Mouse (Mus musculus) ES-E14 (cell line): Measurements from ENCODE around the gene Ust. TPM values are rescaled to one million over a fixed set of nuclear protein-coding genes. Genes with fewer than 3 reads are reported as not detected.

Experiments used
- DNase-seq: peaks from one replicate; pipeline ENCODE4 v3.0.0-alpha.2; 2013; ENCODE audit warnings: low read depth, low spot score
- H3K27ac ChIP-seq: 2 replicates; pipeline ENCODE4 v1.5.1; 2012; ENCODE audit warnings: low read depth, mild to moderate bottlenecking, low read length, moderate library complexity, mixed read lengths; ENCODE audit not compliant: poor library complexity, insufficient read depth, severe bottlenecking
- H3K36me3 ChIP-seq: 2 replicates; pipeline ENCODE4 v1.6.1; 2012; ENCODE audit warnings: mild to moderate bottlenecking, low read length, moderate library complexity, mixed read lengths; ENCODE audit not compliant: control insufficient read depth, poor library complexity, insufficient read depth, severe bottlenecking
- H3K4me1 ChIP-seq, 2 experiments: fragments of 150-350 bp in 1 of 2; sonication (generic) in 1 of 2; 2 replicates each; pipeline ENCODE4 v1.6.1; 2012; ENCODE audit warnings: low read length in 2 of 2, mild to moderate bottlenecking in 1 of 2, mixed read lengths in 1 of 2; ENCODE audit not compliant: control insufficient read depth in 2 of 2, insufficient read depth in 2 of 2, poor library complexity in 1 of 2
- H3K4me3 ChIP-seq, 2 experiments: fragments of 150-350 bp in 1 of 2; sonication (generic) in 1 of 2; 2 replicates each; pipeline ENCODE4 v1.5.1; 2012; ENCODE audit warnings: low read length in 2 of 2, low read depth in 1 of 2, mild to moderate bottlenecking in 1 of 2, mixed read lengths in 1 of 2; ENCODE audit not compliant: insufficient read depth in 1 of 2, poor library complexity in 1 of 2, severe bottlenecking in 1 of 2
- H3K9ac ChIP-seq: 2 replicates; pipeline ENCODE4 v1.6.1; 2012; ENCODE audit warnings: low read depth, mild to moderate bottlenecking, low read length, mixed read lengths; ENCODE audit not compliant: poor library complexity, insufficient read depth, severe bottlenecking
- H3K9me3 ChIP-seq: fragments of 150-350 bp; sonication (generic); 2 replicates; pipeline ENCODE4 v1.6.1; 2012; ENCODE audit warnings: low read depth, mild to moderate bottlenecking, low read length; ENCODE audit not compliant: control insufficient read depth, insufficient read depth
- CHD2 ChIP-seq: IDR thresholded peaks from 2 replicates; pipeline ENCODE4 v1.6.1; 2014; ENCODE audit warnings: mild to moderate bottlenecking, low read depth, low read length, inconsistent platforms
- HCFC1 ChIP-seq: IDR thresholded peaks from 2 replicates; pipeline ENCODE4 v1.6.1; 2012; ENCODE audit warnings: low read length, inconsistent platforms, borderline replicate concordance; ENCODE audit not compliant: insufficient read depth
- MAFK ChIP-seq: IDR thresholded peaks from 2 replicates; pipeline ENCODE4 v1.6.1; 2014; ENCODE audit warnings: mild to moderate bottlenecking, low read depth, low read length, inconsistent platforms; ENCODE audit not compliant: insufficient read depth
- ZC3H11A ChIP-seq: IDR thresholded peaks from 2 replicates; pipeline ENCODE4 v1.6.1; 2012; ENCODE audit warnings: low read depth, mild to moderate bottlenecking, inconsistent platforms, low read length, borderline replicate concordance
- ZNF384 ChIP-seq: IDR thresholded peaks from 2 replicates; pipeline ENCODE4 v1.6.1; 2012; ENCODE audit warnings: low read depth, low read length, inconsistent platforms
- in situ Hi-C, 2 experiments: fragments of 600-800 bp; cut with MboI; formaldehyde crosslinking; loops; one replicate each; pipeline ENCODE4 v1.15.1; 2025; ENCODE audit warnings: low sequenced_read_pairs in 2 of 2, inconsistent platforms in 1 of 2; ENCODE audit not compliant: unreplicated experiment in 2 of 2
- total RNA-seq: library from RNA; depleted of rRNA; stranded (reverse); fragments of 300-350 nt; gene quantifications from 2 replicates; pipeline ENCODE4 v1.2.3, GENCODE M21; 2012

Ust gene
- total RNA-seq, 1 experiment: 4.9 TPM

DNA sequence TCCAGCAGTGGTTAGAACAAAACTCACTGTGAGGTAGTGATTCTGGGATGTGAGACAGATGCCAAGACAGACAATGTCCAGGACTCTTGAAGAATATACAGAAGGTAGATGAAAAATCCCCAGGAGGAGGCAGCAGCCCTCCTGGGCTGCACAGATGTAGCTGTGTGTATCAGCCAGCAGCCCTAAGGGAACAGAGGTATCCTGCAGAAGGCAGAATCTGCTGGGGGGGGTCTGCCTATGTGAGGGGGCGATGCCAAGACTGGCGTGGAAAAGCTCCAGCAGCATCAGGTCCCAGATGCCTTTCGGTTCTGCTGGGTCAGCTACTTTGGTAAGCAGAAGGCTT, 342.6 kb downstream of the Ust start:
- Histone ChIP-seq H3K9me3 (no peaks in the 10 kb centered on the region), H3K36me3 (no peaks in the 10 kb centered on the region), H3K4me1 (peaks cover 0 to 2% of the 10 kb centered on the region in 2 experiments; a peak in 1 of 4 replicates), H3K9ac (no peak overlapping the region), H3K27ac (no peak overlapping the region), H3K4me3 (no peak overlapping the region)
- TF ChIP-seq CHD2 (no peak), ZC3H11A (no peak), HCFC1 (no peak), ZNF384 (no peak), MAFK (no peak)
- DNase-seq: no peak
- in situ Hi-C loops: no loop called here

GRCm38 (mm10) chr10:8174697-8175096, 343.9 kb downstream of the Ust start:
- H3K9ac ChIP-seq: no peak overlapping the region
- no peak for DNase-seq
- in situ Hi-C loops: no loop called here
- H3K4me3 ChIP-seq: no peak overlapping the region
- H3K36me3 ChIP-seq: no peaks in the 10 kb centered on the region
- H3K27ac ChIP-seq: no peak overlapping the region
- TF ChIP-seq ZC3H11A: no peak
- no peak for TF ChIP-seq ZNF384
- TF ChIP-seq MAFK: no peak
- TF ChIP-seq HCFC1: no peak
- TF ChIP-seq CHD2: no peak
- no peaks in the 10 kb centered on the region for H3K9me3 ChIP-seq
- peaks cover 0 to 2% of the 10 kb centered on the region in 2 experiments; a peak in 1 of 4 replicates for H3K4me1 ChIP-seq

- Histone ChIP-seq H3K4me1 (peaks cover 0 to 2% of the 10 kb centered on the region in 2 experiments; a peak in 1 of 4 replicates), H3K9ac (no peak overlapping the region), H3K4me3 (no peak overlapping the region), H3K9me3 (no peaks in the 10 kb centered on the region), H3K36me3 (no peaks in the 10 kb centered on the region), H3K27ac (no peak overlapping the region)
- TF ChIP-seq HCFC1 (no peak), MAFK (no peak), CHD2 (no peak), ZNF384 (no peak), ZC3H11A (no peak)
- no peak for DNase-seq
- in situ Hi-C loops: no loop called here
Measured at GRCm38 (mm10) chr10:8174230-8174629, 344.4 kb downstream of the Ust start.

DNA sequence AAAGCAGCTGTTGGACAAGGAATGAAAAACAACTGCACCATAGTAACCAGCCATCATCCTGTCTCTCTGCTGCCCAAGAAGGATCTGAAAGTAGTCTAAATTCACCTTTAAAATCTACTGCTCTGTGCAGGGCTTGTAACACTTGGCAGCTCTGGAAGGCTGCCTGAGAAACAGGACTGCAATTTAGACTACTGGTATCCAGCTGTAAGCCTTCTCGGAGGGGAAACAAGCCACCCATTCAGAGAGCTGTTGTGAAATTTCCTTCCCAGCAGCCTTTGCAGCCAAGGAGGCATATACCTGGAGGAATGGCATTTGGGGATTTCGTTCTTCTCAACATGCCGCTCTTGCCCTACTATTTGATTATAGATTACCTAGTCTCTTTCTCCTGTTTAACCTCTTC, 345.6 kb downstream of the Ust start:
- no peaks in the 10 kb centered on the region for H3K36me3 ChIP-seq
- no peak overlapping the region for H3K4me3 ChIP-seq
- DNase-seq: no peak
- H3K27ac ChIP-seq: no peak overlapping the region
- 0 out of 2 replicates have a peak, but pooled peaks cover under 1% of the 10 kb centered on the region for H3K9me3 ChIP-seq
- TF ChIP-seq ZNF384 (no peak), ZC3H11A (no peak), HCFC1 (no peak), CHD2 (no peak), MAFK (no peak)
- peaks cover 0 to 2% of the 10 kb centered on the region in 2 experiments; a peak in 1 of 4 replicates for H3K4me1 ChIP-seq
- H3K9ac ChIP-seq: no peak overlapping the region
- in situ Hi-C loops: no loop called here
